Mouse (Mus musculus): Measurements from ENCODE around the gene Usb1.

GRCm38 (mm10) chr8:95336363-95336762 lies 4.3 kb downstream of the Usb1 start:
- no peak for TF ChIP-seq MAFK (IDR thresholded peaks at IDR 0.05; ENCODE audit: insufficient read depth, low read depth, low read length)
- TF ChIP-seq HCFC1 (IDR thresholded peaks at IDR 0.05; ENCODE audit: borderline replicate concordance, insufficient read depth, low read length) = no peak
- TF ChIP-seq ZC3H11A (IDR thresholded peaks at IDR 0.05; ENCODE audit: borderline replicate concordance, low read depth, low read length) = no peak

All from ES-E14 (cell line).